Mouse (Mus musculus) E14TG2a.4 (cell line): ENCODE results near the gene Eef1e1.
A peak's percentile ranks its signal among the peaks of the same experiment; 100 is the strongest.

Experiments
- CTCF ChIP-seq: conservative IDR thresholded peaks from 2 replicates; pipeline ENCODE4 v1.5.1; 2014; ENCODE audit warnings: low read length
- POU5F1 ChIP-seq: IDR thresholded peaks from 2 replicates; pipeline ENCODE4 v1.6.1; 2014; ENCODE audit warnings: low read length, borderline replicate concordance

DNA sequence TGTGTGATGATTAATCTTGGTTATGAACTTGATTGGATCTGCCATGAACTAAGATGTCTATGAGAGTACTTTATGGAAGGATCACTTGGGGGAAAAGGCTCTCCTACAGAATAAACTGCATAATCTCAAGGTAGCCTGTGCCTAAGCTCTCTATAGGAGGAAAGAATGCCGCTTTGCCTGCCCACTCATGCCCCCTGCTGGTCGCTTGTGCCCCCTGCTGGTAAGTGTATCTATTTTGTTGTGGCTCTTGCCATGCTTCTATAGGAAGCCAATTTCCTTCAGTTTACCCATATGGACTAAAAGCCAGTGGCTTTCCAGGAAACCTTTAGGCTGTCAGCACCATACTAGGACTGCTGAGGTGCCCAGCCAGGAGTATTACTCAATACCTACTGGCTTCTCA lies 9.7 kb upstream of the Eef1e1 start:
- TF ChIP-seq CTCF: peak; percentile 54
- no peak for TF ChIP-seq POU5F1
